Mouse (Mus musculus) liver, adult 2 months (tissue): ENCODE data around the gene Galnt18. TPM values are rescaled to one million over a fixed set of nuclear protein-coding genes. Genes with fewer than 3 reads are reported as not detected.

Experiments
- DNase-seq: peaks from one replicate; pipeline ENCODE4 v3.0.0-alpha.2; 2011; ENCODE audit warnings: low read depth, low spot score; ENCODE audit errors: extremely low read depth
- H3K27ac ChIP-seq: fragments of 200-500 bp; replicated peaks from 2 replicates; pipeline ENCODE4 v1.5.1; 2012; ENCODE audit warnings: low read depth, mild to moderate bottlenecking, control low read depth, inconsistent platforms, low read length; ENCODE audit not compliant: insufficient read depth
- H3K27me3 ChIP-seq: fragments of 200-500 bp; 2 replicates; pipeline ENCODE4 v1.6.1; 2012; ENCODE audit warnings: mild to moderate bottlenecking, moderate library complexity, low read length, inconsistent platforms; ENCODE audit not compliant: control insufficient read depth, insufficient read depth
- H3K36me3 ChIP-seq: fragments of 200-500 bp; 2 replicates; pipeline ENCODE4 v1.6.1; 2012; ENCODE audit warnings: low read length, inconsistent platforms; ENCODE audit not compliant: control insufficient read depth, insufficient read depth
- H3K4me1 ChIP-seq: fragments of 200-500 bp; 2 replicates; pipeline ENCODE4 v1.6.1; 2011; ENCODE audit warnings: low read length; ENCODE audit not compliant: control insufficient read depth, insufficient read depth
- H3K4me3 ChIP-seq: fragments of 200-500 bp; 2 replicates; pipeline ENCODE4 v1.5.1; 2011; ENCODE audit warnings: low read depth, mild to moderate bottlenecking, control low read depth, low read length, moderate library complexity; ENCODE audit not compliant: insufficient read depth
- H3K79me2 ChIP-seq: fragments of 200-500 bp; 2 replicates; pipeline ENCODE4 v1.6.1; 2012; ENCODE audit warnings: inconsistent platforms, mild to moderate bottlenecking, low read length, moderate library complexity; ENCODE audit not compliant: control insufficient read depth, insufficient read depth
- H3K9ac ChIP-seq: fragments of 200-500 bp; 2 replicates; pipeline ENCODE4 v1.6.1; 2012; ENCODE audit warnings: low read depth, mild to moderate bottlenecking, control low read depth, inconsistent platforms, low read length
- CTCF ChIP-seq: fragments of 200-500 bp; IDR thresholded peaks from 2 replicates; pipeline ENCODE4 v1.5.1; 2011; ENCODE audit warnings: low read depth, low read length, control low read depth
- POLR2A ChIP-seq: fragments of 200-500 bp; IDR thresholded peaks from 2 replicates; pipeline ENCODE4 v1.6.1; 2011; ENCODE audit warnings: low read length, control low read depth; ENCODE audit not compliant: insufficient read depth; ENCODE audit errors: extremely low read depth
- WGBS: fragments of 180-500 bp; shearing (Covaris S2); methylation state at CpG from one replicate; pipeline ENCODE4 v1.1.7; 2018; 5-methylcytosine and 5-hydroxymethylcytosine counted together
- polyA plus RNA-seq: library from polyadenylated mRNA; depleted of rRNA; stranded (reverse); fragments of >200 nt; gene quantifications from 2 replicates; pipeline ENCODE4 v1.2.3, GENCODE M21; 2012
- total RNA-seq: library from RNA; depleted of rRNA; stranded (reverse); fragments of >200 nt; gene quantifications from 2 replicates; pipeline ENCODE4 v1.2.3, GENCODE M21; 2014

Gene Galnt18
- total and polyA plus RNA-seq, 2 experiments: 1.0 to 1.4 TPM

DNA sequence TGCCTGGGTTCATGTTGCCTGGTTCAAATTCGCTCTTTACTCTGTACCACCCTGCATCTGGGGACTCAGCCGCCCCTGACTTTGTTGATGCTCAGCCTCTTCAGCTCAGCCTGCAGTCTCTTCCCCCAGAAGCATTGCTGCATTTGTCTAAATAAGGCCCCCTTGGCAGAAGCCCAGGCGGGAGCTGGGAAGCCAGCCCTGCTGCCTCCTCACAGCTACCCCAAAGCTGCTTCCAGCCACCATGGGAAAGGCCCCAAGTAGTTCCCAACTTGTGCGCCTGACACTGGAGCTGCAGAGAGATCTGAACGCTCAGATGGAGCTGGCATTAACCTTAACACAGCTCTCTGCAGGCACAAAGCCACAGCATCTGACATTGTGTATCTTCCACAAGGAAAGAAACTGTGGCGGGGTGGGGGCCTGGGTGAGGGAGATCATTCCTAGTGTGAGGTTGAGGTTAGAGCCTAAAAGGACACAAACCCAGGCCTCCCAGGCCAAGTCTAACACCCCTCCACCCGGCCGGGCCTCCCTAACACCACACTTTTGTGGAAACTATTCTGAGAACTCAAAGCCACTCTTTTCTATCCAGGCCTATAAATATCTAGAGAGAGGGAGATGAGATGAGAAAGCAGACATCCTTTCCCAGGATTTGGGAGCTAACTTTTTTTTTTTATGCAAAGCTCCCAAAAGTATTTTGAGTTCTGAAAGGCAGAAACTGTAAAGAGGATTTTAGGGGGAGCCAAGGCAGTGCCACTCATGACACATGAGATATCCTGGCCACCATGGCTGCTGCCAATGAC, 59.1 kb downstream of the Galnt18 start:
- DNase-seq: no peak
- WGBS: 84% methylated on average over 8 of the region's 8 CpGs
- H3K27ac ChIP-seq: no peak overlapping the region

DNA sequence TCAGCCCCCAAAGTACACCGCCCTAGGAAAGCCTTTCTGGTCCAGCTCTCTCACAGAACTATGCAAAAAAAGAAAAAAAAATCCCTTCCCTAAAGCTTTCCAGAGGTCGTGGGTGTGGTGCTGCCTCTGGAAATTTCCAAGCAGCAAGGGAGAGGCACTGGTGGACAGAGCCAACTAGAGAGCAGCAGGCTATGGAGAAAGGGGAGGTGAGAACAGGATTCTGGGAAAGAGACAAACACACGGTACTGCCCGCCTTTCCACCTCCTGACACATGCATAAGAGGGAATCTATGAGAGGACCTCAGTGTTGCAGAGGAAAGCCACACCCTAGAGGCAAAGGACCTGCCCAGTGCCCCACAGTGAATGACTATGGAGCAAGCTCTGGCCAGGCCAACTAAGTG, 60.9 kb downstream of the Galnt18 start:
- Histone ChIP-seq H3K9ac (no peak overlapping the region), H3K36me3 (no peaks in the 10 kb centered on the region), H3K79me2 (no peaks in the 10 kb centered on the region), H3K27me3 (no peaks in the 10 kb centered on the region), H3K4me3 (no peak overlapping the region), H3K4me1 (0 out of 2 replicates have a peak, but pooled peaks cover under 1% of the 10 kb centered on the region), H3K27ac (no peak overlapping the region)
- 52% methylated on average over 4 of the region's 4 CpGs for WGBS
- TF ChIP-seq POLR2A: no peak
- no peak for TF ChIP-seq CTCF
- DNase-seq: no peak

More for the DNA sequence above, 59.1 kb downstream of the Galnt18 start:
- no peaks in the 10 kb centered on the region for H3K79me2 ChIP-seq
- 0 out of 2 replicates have a peak, but pooled peaks cover 1% of the 10 kb centered on the region for H3K4me1 ChIP-seq
- H3K36me3 ChIP-seq: no peaks in the 10 kb centered on the region
- H3K27me3 ChIP-seq: no peaks in the 10 kb centered on the region
- TF ChIP-seq CTCF: no peak
- TF ChIP-seq POLR2A: no peak
- H3K4me3 ChIP-seq: no peak overlapping the region
- no peak overlapping the region for H3K9ac ChIP-seq

DNA sequence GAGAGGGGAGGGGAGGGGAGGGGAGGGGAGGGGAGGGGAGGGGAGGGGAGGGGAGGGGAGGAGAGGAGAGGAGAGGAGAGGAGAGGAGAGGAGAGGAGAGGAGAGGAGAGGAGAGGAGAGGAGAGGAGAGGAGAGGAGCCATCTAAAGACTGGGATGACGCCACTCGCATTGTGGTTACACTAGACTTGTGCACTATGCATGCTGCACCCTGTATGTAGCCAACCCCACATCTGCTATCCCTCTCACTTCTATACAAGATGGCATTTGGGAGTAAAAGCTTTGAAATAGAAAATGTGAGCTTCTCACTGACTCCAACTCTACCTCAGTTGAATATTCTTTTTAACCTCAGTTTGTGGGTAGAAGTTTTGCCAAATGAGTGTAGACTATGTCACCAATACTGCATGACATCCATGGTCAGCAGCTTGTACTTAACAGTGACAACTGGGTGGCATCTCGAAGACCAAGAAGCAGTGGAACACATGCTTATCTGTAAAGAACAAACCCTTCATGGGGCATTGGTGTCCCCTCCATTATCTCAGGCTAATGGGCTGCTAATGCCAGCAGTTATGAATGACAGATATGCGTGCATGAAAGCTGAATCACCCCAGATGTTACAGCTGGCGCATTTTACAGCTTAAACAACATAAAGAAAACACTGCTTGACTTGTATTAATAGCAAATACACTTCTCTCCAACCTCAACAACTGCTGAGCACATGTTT, 65.0 kb downstream of the Galnt18 start:
- no peaks in the 10 kb centered on the region for H3K27me3 ChIP-seq
- no peaks in the 10 kb centered on the region for H3K79me2 ChIP-seq
- no peak overlapping the region for H3K4me3 ChIP-seq
- WGBS: 83% methylated on average over 5 of the region's 5 CpGs
- TF ChIP-seq CTCF (no peak), POLR2A (no peak)
- no peaks in the 10 kb centered on the region for H3K36me3 ChIP-seq
- H3K4me1 ChIP-seq: no peaks in the 10 kb centered on the region
- no peak overlapping the region for H3K9ac ChIP-seq
- no peak overlapping the region for H3K27ac ChIP-seq
- DNase-seq: no peak

DNA sequence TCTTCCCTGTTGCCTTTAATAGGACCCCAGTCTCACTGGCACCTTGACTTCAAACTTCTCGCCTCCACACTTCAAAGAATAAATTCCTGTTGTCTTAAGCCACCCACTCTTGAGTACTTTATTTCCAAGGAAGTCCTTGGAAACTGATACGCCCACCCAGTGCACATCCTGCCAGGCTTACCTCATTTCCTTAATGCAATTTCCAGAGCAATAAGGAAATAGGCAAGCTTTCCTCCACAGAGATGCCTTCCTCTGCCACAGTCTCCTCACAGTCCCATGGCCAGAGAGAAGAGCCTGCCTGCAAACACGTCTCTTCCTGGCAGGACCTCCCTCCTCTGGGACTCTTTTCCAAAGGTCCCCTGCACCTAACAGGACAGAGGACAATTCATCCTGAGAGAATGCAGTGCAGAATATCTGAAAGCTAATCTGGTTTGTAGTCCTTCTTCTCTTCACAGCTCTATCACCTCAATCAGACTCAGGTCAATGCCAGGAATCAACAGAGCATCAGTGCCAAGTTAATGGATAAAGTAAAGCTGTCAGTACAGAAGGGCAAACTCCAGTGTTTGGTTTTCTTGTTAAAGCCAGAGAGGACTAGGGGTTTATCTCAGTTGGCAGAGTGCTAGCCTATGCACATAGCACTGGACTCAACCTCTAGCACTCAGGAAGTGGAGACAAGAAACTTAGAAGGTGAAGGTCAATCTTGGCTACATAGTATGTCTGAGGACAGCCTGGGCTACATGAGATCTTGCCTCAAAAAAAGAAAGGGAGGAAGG, 65.8 kb downstream of the Galnt18 start:
- peak; percentile 9 for DNase-seq
- H3K9ac ChIP-seq: no peak overlapping the region
- peak overlapping the region; percentile 36 for H3K27ac ChIP-seq
- no peaks in the 10 kb centered on the region for H3K27me3 ChIP-seq
- no peaks in the 10 kb centered on the region for H3K4me1 ChIP-seq
- no peak overlapping the region for H3K4me3 ChIP-seq
- WGBS: 60% methylated on average over 3 of the region's 3 CpGs
- TF ChIP-seq POLR2A (no peak), CTCF (no peak)
- H3K36me3 ChIP-seq: no peaks in the 10 kb centered on the region
- H3K79me2 ChIP-seq: no peaks in the 10 kb centered on the region

DNA sequence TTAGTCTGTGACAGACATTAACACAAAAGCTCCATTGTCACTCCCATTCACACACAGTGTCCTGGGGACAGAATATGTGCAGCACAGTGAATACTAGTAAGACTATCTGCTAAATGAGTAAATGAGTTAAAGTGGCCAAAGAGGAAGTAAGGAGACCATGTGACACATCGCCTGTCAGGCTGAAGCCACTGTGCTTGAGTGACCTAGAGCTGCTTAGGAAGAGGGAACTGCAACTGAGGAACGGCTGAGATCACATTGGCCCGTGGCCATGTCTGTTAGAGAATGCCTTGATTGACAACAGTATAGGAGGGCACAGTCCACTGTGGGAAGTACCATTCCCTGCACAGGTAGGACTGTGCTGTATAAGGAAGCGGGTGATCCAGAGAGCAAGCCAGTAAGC, 67.0 kb downstream of the Galnt18 start:
- no peak for DNase-seq
- H3K9ac ChIP-seq: no peak overlapping the region
- H3K27ac ChIP-seq: no peak overlapping the region
- no peak overlapping the region for H3K4me3 ChIP-seq
- H3K79me2 ChIP-seq: no peaks in the 10 kb centered on the region
- H3K27me3 ChIP-seq: no peaks in the 10 kb centered on the region
- H3K36me3 ChIP-seq: no peaks in the 10 kb centered on the region
- WGBS: 80% methylated on average over 4 of the region's 4 CpGs
- TF ChIP-seq POLR2A (no peak), CTCF (no peak)
- H3K4me1 ChIP-seq: no peaks in the 10 kb centered on the region
